ENCODE assay signal across 11 mouse cellular contexts in genomic region chr4:134601404-134601803, GRCm38 (mm10). TPM values are rescaled to one million over a fixed set of nuclear protein-coding genes. Genes with fewer than 3 reads are reported as not detected.
DNase-seq lines count a peak whose midpoint lies in the region.
"Had no signal": no experiment of that assay in that cellular context is flagged by ENCODE, and none has a peak within 500 bp of the region (broad histone marks: within the 10 kb centered on the region; RNA-seq: fewer than 3 reads in every experiment).

No protein-coding gene starts in this region.

- DNase-seq in embryo, embryonic 11 days = peak; percentile 10
- no peak for DNase-seq in embryo, embryonic 9.5 days (ENCODE audit: extremely low spot score)
- peak; percentile 30 to 43 for DNase-seq in kidney, postnatal 36 days
- no peak for DNase-seq in kidney, adult 18-20 months
- DNase-seq in MEL-GATA-1-ER (ENCODE audit: extremely low read depth, low read depth) (peak; percentile 53), MN1 (ENCODE audit: low spot score) (no peak)
- no peak for DNase-seq in frontal cortex, postnatal 25 days (ENCODE audit: low spot score in 2 of 2)
- DNase-seq: gastrocnemius, postnatal 25 days had no signal

- peaks cover 32% of the 10 kb centered on the region for H3K36me3 ChIP-seq in macrophage (ENCODE audit: inconsistent target)

- peak overlapping the region; percentile 1; the same call in 1 of the 2 replicates for H3K27ac ChIP-seq in macrophage
- H3K27ac ChIP-seq: liver, embryonic 14.5 days had no signal

- no peak overlapping the region for H3K4me3 ChIP-seq in macrophage (ENCODE audit: inconsistent target)
- H3K4me3 ChIP-seq: myocyte had no signal

- 48% methylated on average over 8 of the region's 8 CpGs for WGBS in macrophage (ENCODE audit: missing documents)

- H3K79me2 ChIP-seq in macrophage (ENCODE audit: inconsistent target) = peaks cover 100% of the 10 kb centered on the region

RNA-seq across cellular contexts. Expression of gene Selenon, which starts 49.4 kb away (rescaled TPM):
- 10 to 100 TPM in 20 of 26 experiments, 1 to 10 TPM in 6; 5.2 to 46.0 (median 17.1) TPM for total RNA-seq in macrophage (2018; cell fraction: chromatin; rRNA removed)
- 10 to 100 TPM; 20.5 to 62.6 (median 35.0) TPM for total RNA-seq in macrophage (2018; cell fraction: cytosol; rRNA removed)
- total RNA-seq in macrophage (2018; cell fraction: nucleus; rRNA removed) = 10 to 100 TPM; 11.3 to 73.6 (median 34.3) TPM
- 33.9 to 45.7 TPM (median 42.5 TPM) in 3 replicates for polyA plus RNA-seq in macrophage (2018)

Comparison
In these comparisons a context has a peak if more than half of its experiments do, and no peak if none do; other contexts are left out.
1. DNase-seq: peak in embryo, embryonic 11 days (single experiment), kidney, postnatal 36 days (2 of 2) and MEL-GATA-1-ER (single experiment); none in embryo, embryonic 9.5 days (single experiment), kidney, adult 18-20 months (single experiment), MN1 (single experiment) and frontal cortex, postnatal 25 days (0 of 2).